In genomic region chr2:75137133-75137982, GRCm38 (mm10) we compare ENCODE assay signal across 8 mouse cellular contexts.
DNase-seq lines count a peak whose midpoint lies in the region; ATAC-seq and TF ChIP-seq lines count a peak whose summit lies in the region.

No protein-coding gene starts in this region.

- H3K4me2 ChIP-seq in lung, embryonic 14.5 days = peak overlapping the region; percentile 67
- peak overlapping the region; percentile 60 for H3K4me2 ChIP-seq in embryonic facial prominence, embryonic 12.5 days (replicated peaks)
- peak overlapping the region; percentile 68 for H3K4me2 ChIP-seq in hindbrain, embryonic 12.5 days (replicated peaks)
- H3K4me2 ChIP-seq in limb, embryonic 14.5 days (replicated peaks; ENCODE audit: low read depth, low read length, severe bottlenecking) = peak overlapping the region; percentile 51
- H3K4me2 ChIP-seq in stomach, embryonic 15.5 days = peak overlapping the region; percentile 78

- no peak overlapping the region for H3K9ac ChIP-seq in lung, embryonic 14.5 days
- peak overlapping the region; percentile 34 for H3K9ac ChIP-seq in embryonic facial prominence, embryonic 12.5 days
- H3K9ac ChIP-seq in hindbrain, embryonic 12.5 days = peak overlapping the region; percentile 53
- no peak overlapping the region; the same call in 1 of the 2 replicates for H3K9ac ChIP-seq in limb, embryonic 14.5 days (ENCODE audit: low read depth, low read length, severe bottlenecking)
- H3K9ac ChIP-seq in stomach, embryonic 15.5 days = no peak overlapping the region

- WGBS in lung, embryonic 14.5 days = 1% methylated on average over 42 of the region's 42 CpGs
- WGBS in embryonic facial prominence, embryonic 12.5 days = 1% methylated on average over 42 of the region's 42 CpGs
- under 1% methylated on average over 42 of the region's 42 CpGs for WGBS in hindbrain, embryonic 12.5 days
- under 1% methylated on average over 42 of the region's 42 CpGs for WGBS in limb, embryonic 14.5 days
- 2% methylated on average over 42 of the region's 42 CpGs for WGBS in stomach, embryonic 15.5 days

- H3K4me3 ChIP-seq in lung, embryonic 14.5 days (ENCODE audit: low read depth, low read length) = peak overlapping the region; percentile 25
- H3K4me3 ChIP-seq in embryonic facial prominence, embryonic 12.5 days = peak overlapping the region; percentile 35
- peak overlapping the region; percentile 38 for H3K4me3 ChIP-seq in hindbrain, embryonic 12.5 days
- H3K4me3 ChIP-seq in limb, embryonic 14.5 days (replicated peaks; ENCODE audit: low read length) = peak overlapping the region; percentile 33
- peak overlapping the region; percentile 41 for H3K4me3 ChIP-seq in stomach, embryonic 15.5 days (replicated peaks)

- no peaks in the 10 kb centered on the region for H3K4me1 ChIP-seq in lung, embryonic 14.5 days (ENCODE audit: insufficient read depth)
- H3K4me1 ChIP-seq in embryonic facial prominence, embryonic 12.5 days = peaks cover 14% of the 10 kb centered on the region
- H3K4me1 ChIP-seq in hindbrain, embryonic 12.5 days = peaks cover 9% of the 10 kb centered on the region
- H3K4me1 ChIP-seq in limb, embryonic 14.5 days (ENCODE audit: control insufficient read depth, insufficient read depth, low read length) = peaks cover 5% of the 10 kb centered on the region; the same call in 1 of the 2 replicates
- peaks cover 8% of the 10 kb centered on the region for H3K4me1 ChIP-seq in stomach, embryonic 15.5 days

- TF ChIP-seq POLR2A in limb, embryonic 14.5 days (IDR thresholded peaks at IDR 0.05; ENCODE audit: borderline replicate concordance, extremely low read depth, insufficient read depth, insufficient read length) = no peak

- peak; percentile 54 for ATAC-seq in lung, embryonic 14.5 days (ENCODE audit: insufficient read depth)
- no peak for ATAC-seq in embryonic facial prominence, embryonic 12.5 days (ENCODE audit: insufficient number of reproducible peaks, insufficient read depth, low FRiP score, low TSS enrichment)
- peak; percentile 61 for ATAC-seq in hindbrain, embryonic 12.5 days (ENCODE audit: low FRiP score)
- peak; percentile 21; the same call in 1 of the 2 replicates for ATAC-seq in limb, embryonic 14.5 days (ENCODE audit: low FRiP score, low read depth)
- no peak for ATAC-seq in stomach, embryonic 15.5 days (ENCODE audit: insufficient read depth, low FRiP score, low read depth)
- no peak for ATAC-seq in erythroblast, adult 5-6 weeks (replicated peaks; ENCODE audit: low FRiP score, poor library complexity, severe bottlenecking)
- ATAC-seq in monocyte, adult 5-6 weeks (replicated peaks; ENCODE audit: insufficient number of reproducible peaks, low FRiP score, low TSS enrichment, poor library complexity, severe bottlenecking) = no peak

- TF ChIP-seq CTCF in lung, embryonic 14.5 days (IDR thresholded peaks at IDR 0.05; ENCODE audit: low read depth) = no peak

- H3K27me3 ChIP-seq in lung, embryonic 14.5 days (ENCODE audit: insufficient read depth, low read length) = peaks cover 76% of the 10 kb centered on the region
- peaks cover 69% of the 10 kb centered on the region for H3K27me3 ChIP-seq in embryonic facial prominence, embryonic 12.5 days
- H3K27me3 ChIP-seq in hindbrain, embryonic 12.5 days = peaks cover 77% of the 10 kb centered on the region
- H3K27me3 ChIP-seq in limb, embryonic 14.5 days (ENCODE audit: control insufficient read depth, insufficient read depth, low read length) = peaks cover 84% of the 10 kb centered on the region
- peaks cover 43% of the 10 kb centered on the region for H3K27me3 ChIP-seq in stomach, embryonic 15.5 days (replicated peaks)

- no peak overlapping the region for H3K27ac ChIP-seq in lung, embryonic 14.5 days (ENCODE audit: low read depth)
- no peak overlapping the region for H3K27ac ChIP-seq in embryonic facial prominence, embryonic 12.5 days
- no peak overlapping the region for H3K27ac ChIP-seq in hindbrain, embryonic 12.5 days
- no peak overlapping the region for H3K27ac ChIP-seq in limb, embryonic 14.5 days (replicated peaks; ENCODE audit: low read depth, low read length)
- no peak overlapping the region for H3K27ac ChIP-seq in stomach, embryonic 15.5 days

- no peaks in the 10 kb centered on the region for H3K36me3 ChIP-seq in lung, embryonic 14.5 days (ENCODE audit: insufficient read depth)
- no peaks in the 10 kb centered on the region for H3K36me3 ChIP-seq in embryonic facial prominence, embryonic 12.5 days
- no peaks in the 10 kb centered on the region for H3K36me3 ChIP-seq in hindbrain, embryonic 12.5 days
- no peaks in the 10 kb centered on the region for H3K36me3 ChIP-seq in limb, embryonic 14.5 days (ENCODE audit: control insufficient read depth, insufficient read depth, low read length)
- H3K36me3 ChIP-seq in stomach, embryonic 15.5 days = no peaks in the 10 kb centered on the region

- no peak for DNase-seq in lung, embryonic 14.5 days
- no peak for DNase-seq in lung, postnatal 10 days
- DNase-seq in limb, embryonic 14.5 days (ENCODE audit: low spot score) = no peak

- H3K9me3 ChIP-seq in lung, embryonic 14.5 days (ENCODE audit: low read depth, low read length) = no peaks in the 10 kb centered on the region
- no peaks in the 10 kb centered on the region for H3K9me3 ChIP-seq in embryonic facial prominence, embryonic 12.5 days
- no peaks in the 10 kb centered on the region for H3K9me3 ChIP-seq in hindbrain, embryonic 12.5 days (replicated peaks)
- no peaks in the 10 kb centered on the region for H3K9me3 ChIP-seq in limb, embryonic 14.5 days (ENCODE audit: control insufficient read depth, low read length)
- no peaks in the 10 kb centered on the region for H3K9me3 ChIP-seq in stomach, embryonic 15.5 days

Comparison
In these comparisons a context has a peak if more than half of its experiments do, and no peak if none do; other contexts are left out.
1. ATAC-seq: peak in lung, embryonic 14.5 days (single experiment), hindbrain, embryonic 12.5 days (single experiment) and limb, embryonic 14.5 days (single experiment); none in embryonic facial prominence, embryonic 12.5 days (single experiment), stomach, embryonic 15.5 days (single experiment), erythroblast, adult 5-6 weeks (single experiment) and monocyte, adult 5-6 weeks (single experiment).
2. H3K9ac ChIP-seq: peak in embryonic facial prominence, embryonic 12.5 days (single experiment) and hindbrain, embryonic 12.5 days (single experiment); none in lung, embryonic 14.5 days (single experiment), limb, embryonic 14.5 days (single experiment) and stomach, embryonic 15.5 days (single experiment).
3. Peak in every context shown above with its lines, with median percentiles within 50 percentile points of each other: H3K4me2 ChIP-seq and H3K4me3 ChIP-seq.